Mouse (Mus musculus) heart, postnatal 0 days (tissue): ENCODE results near the gene Chit1.

ENCODE experiments used
- CTCF ChIP-seq: IDR thresholded peaks from 2 replicates; pipeline ENCODE4 v1.5.1; 2016; ENCODE audit warnings: antibody characterized with exemption, control low read depth, low read depth
- EP300 ChIP-seq: IDR thresholded peaks from 2 replicates; pipeline ENCODE4 v1.6.1; 2016; ENCODE audit warnings: antibody characterized with exemption, low read depth

DNA sequence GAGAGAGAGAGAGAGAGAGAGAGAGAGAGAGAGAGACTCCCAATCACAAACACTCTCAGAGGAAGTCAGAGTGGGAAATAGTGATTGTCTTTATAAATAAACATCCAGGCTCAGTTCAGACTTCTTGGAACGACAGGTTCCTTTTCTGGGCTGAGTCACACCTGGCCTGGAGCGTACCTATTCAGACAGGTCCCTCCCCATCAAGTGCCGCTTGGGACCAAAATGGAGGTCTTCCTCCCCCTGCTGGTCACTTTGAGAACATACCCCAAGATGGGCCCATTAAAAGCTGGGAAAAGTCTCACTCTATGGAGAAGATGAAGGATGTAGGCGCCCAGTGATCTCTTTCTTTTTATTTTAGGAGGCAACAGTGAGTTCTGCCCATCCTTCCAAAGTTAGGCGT is 4.3 kb upstream of the Chit1 start:
- TF ChIP-seq CTCF: peak; percentile 85
- no peak for TF ChIP-seq EP300
